Mouse (Mus musculus) urinary bladder, postnatal 4 days (tissue): Measurements from ENCODE around the gene Cntn3.

Experiments
- DNase-seq, 2 experiments: peaks; one replicate each; pipeline ENCODE4 v3.0.0; 2021 to 2022; ENCODE audit warnings: low spot score in 2 of 2

The Cntn3 gene

GRCm38 (mm10) chr6:102478320-102479080 lies 94.4 kb downstream of the Cntn3 start:
- DNase-seq = no peak

- DNase-seq = no peak
These were observed 134.5 kb downstream of the Cntn3 start for GRCm38 (mm10) chr6:102438353-102438752.

- no peak for DNase-seq
These were observed 145.4 kb downstream of the Cntn3 start for GRCm38 (mm10) chr6:102427549-102427948.

GRCm38 (mm10) chr6:102421781-102422180 lies 151.1 kb downstream of the Cntn3 start:
- DNase-seq = no peak

GRCm38 (mm10) chr6:102388590-102388989 lies 184.3 kb downstream of the Cntn3 start:
- no peak for DNase-seq

- DNase-seq = no peak
These were observed 200.8 kb downstream of the Cntn3 start for GRCm38 (mm10) chr6:102372112-102372511.

GRCm38 (mm10) chr6:102363880-102364279 lies 209.0 kb downstream of the Cntn3 start:
- DNase-seq = no peak

GRCm38 (mm10) chr6:102363291-102363832 lies 209.5 kb downstream of the Cntn3 start:
- no peak for DNase-seq

- no peak for DNase-seq
These were observed 240.8 kb downstream of the Cntn3 start for GRCm38 (mm10) chr6:102332144-102332543.

GRCm38 (mm10) chr6:102326711-102327110 lies 246.2 kb downstream of the Cntn3 start:
- no peak for DNase-seq

- DNase-seq = no peak
These were observed 250.2 kb downstream of the Cntn3 start for GRCm38 (mm10) chr6:102322614-102323284.

- DNase-seq = no peak
These were observed 253.1 kb downstream of the Cntn3 start for GRCm38 (mm10) chr6:102319755-102320154.

GRCm38 (mm10) chr6:102282889-102283288 lies 290.0 kb downstream of the Cntn3 start:
- no peak for DNase-seq

GRCm38 (mm10) chr6:102231015-102231414 lies 341.9 kb downstream of the Cntn3 start:
- DNase-seq = no peak

- DNase-seq = no peak
These were observed 386.6 kb downstream of the Cntn3 start for GRCm38 (mm10) chr6:102186316-102186715.

GRCm38 (mm10) chr6:102170913-102171312 lies 402.0 kb downstream of the Cntn3 start:
- no peak for DNase-seq

- DNase-seq = no peak
These were observed 411.7 kb downstream of the Cntn3 start for GRCm38 (mm10) chr6:102161186-102161585.

GRCm38 (mm10) chr6:102121676-102122075 lies 451.2 kb downstream of the Cntn3 start:
- no peak for DNase-seq

- DNase-seq = no peak
These were observed 452.9 kb downstream of the Cntn3 start for GRCm38 (mm10) chr6:102120003-102120402.

GRCm38 (mm10) chr6:102113629-102114028 lies 459.3 kb downstream of the Cntn3 start:
- DNase-seq = no peak
